Mouse (Mus musculus): Measurements from ENCODE around the gene Tead2. TPM values are rescaled to one million over a fixed set of nuclear protein-coding genes. Genes with fewer than 3 reads are reported as not detected.

The Tead2 gene
- polyA plus RNA-seq, 1 experiment = 0.06 TPM

- Histone ChIP-seq H3K4me3 (replicated peaks) (no peak overlapping the region), H3K36me3 (ENCODE audit: control insufficient read depth) (no peaks in the 10 kb centered on the region; the same call in 1 of the 2 replicates), H3K9me3 (ENCODE audit: control insufficient read depth, low read length) (no peaks in the 10 kb centered on the region), H3K4me1 (ENCODE audit: control insufficient read depth) (peaks cover 20% of the 10 kb centered on the region), H3K27me3 (ENCODE audit: control insufficient read depth) (peaks cover 4% of the 10 kb centered on the region; the same call in 1 of the 2 replicates)
- TF ChIP-seq GATA1 (IDR thresholded peaks at IDR 0.05; ENCODE audit: low read length) (no peak), TAL1 (IDR thresholded peaks at IDR 0.05; ENCODE audit: low read length) (no peak)
Measured at GRCm38 (mm10) chr7:45229459-45230203, 14.1 kb downstream of the Tead2 start.

DNA sequence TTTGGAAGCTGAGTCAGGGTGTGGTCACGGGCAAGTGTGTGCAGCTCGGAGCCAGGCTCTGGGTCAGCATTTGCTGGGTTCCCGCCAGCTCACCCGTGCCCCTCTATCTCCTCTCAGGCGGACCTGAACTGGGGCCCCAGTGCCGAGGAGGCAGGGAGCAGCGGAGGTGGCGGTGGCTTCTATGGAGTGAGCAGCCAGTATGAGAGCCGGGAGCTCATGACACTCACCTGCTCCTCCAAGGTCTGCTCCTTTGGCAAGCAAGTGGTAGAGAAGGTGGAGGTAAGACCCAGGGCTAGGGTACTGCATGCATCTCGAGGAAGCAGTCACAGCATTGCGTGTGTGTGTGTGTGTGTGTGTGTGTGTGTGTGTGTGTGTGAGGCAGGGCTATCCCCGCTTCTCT lies 15.6 kb downstream of the Tead2 start:
- H3K4me1 ChIP-seq (ENCODE audit: control insufficient read depth) = peaks cover 30% of the 10 kb centered on the region
- TF ChIP-seq GATA1 (IDR thresholded peaks at IDR 0.05; ENCODE audit: low read length) = no peak
- no peak for TF ChIP-seq TAL1 (IDR thresholded peaks at IDR 0.05; ENCODE audit: low read length)
- H3K4me3 ChIP-seq (replicated peaks) = no peak overlapping the region
- no peaks in the 10 kb centered on the region; the same call in 1 of the 2 replicates for H3K36me3 ChIP-seq (ENCODE audit: control insufficient read depth)
- H3K9me3 ChIP-seq (ENCODE audit: control insufficient read depth, low read length) = no peaks in the 10 kb centered on the region
- H3K27me3 ChIP-seq (ENCODE audit: control insufficient read depth) = peaks cover 12% of the 10 kb centered on the region; the same call in 1 of the 2 replicates

- no peaks in the 10 kb centered on the region for H3K9me3 ChIP-seq (ENCODE audit: control insufficient read depth, low read length)
- H3K36me3 ChIP-seq (ENCODE audit: control insufficient read depth) = no peaks in the 10 kb centered on the region; the same call in 1 of the 2 replicates
- H3K27me3 ChIP-seq (ENCODE audit: control insufficient read depth) = peaks cover 12% of the 10 kb centered on the region; the same call in 1 of the 2 replicates
- no peak for TF ChIP-seq GATA1 (IDR thresholded peaks at IDR 0.05; ENCODE audit: low read length)
- no peak for TF ChIP-seq TAL1 (IDR thresholded peaks at IDR 0.05; ENCODE audit: low read length)
- peaks cover 30% of the 10 kb centered on the region for H3K4me1 ChIP-seq (ENCODE audit: control insufficient read depth)
- H3K4me3 ChIP-seq (replicated peaks) = no peak overlapping the region
Measured at GRCm38 (mm10) chr7:45231941-45232340, 16.4 kb downstream of the Tead2 start.

DNA sequence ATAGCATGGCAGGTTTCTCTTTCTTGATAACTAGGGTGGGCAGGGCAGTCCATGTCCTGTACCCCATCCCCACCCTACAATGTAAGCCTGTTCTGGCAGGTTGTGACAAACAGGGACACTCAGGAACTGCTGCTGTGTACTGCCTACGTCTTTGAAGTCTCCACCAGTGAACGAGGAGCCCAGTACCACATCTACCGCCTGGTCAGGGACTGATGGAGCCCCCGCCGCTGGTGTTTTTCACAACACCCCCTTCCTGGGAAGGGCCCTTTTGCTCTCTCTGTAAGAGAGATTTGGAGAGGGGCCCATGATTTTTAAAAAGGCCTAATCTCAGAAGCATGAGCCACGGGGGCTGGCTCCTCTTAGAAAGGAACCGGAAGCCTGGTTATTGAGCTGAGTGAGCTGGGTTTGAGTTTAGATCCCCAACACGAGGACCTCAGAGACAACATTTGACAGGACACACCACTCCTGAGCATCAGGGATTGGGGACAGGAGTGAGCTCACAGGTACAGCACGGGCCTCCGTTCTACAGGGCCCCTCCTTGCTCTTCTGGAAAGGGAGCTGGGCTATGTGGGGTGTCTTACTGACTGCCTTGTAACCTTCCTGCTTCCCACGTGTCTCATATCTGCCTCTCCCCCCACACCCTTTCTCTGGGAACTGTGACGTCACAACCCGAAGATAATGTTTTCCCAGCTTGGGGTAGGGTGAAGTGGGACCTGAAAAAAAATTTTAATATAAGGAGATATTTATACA lies 17.3 kb downstream of the Tead2 start:
- H3K4me3 ChIP-seq (replicated peaks) = no peak overlapping the region
- TF ChIP-seq TAL1 (IDR thresholded peaks at IDR 0.05; ENCODE audit: low read length) = no peak
- no peak for TF ChIP-seq GATA1 (IDR thresholded peaks at IDR 0.05; ENCODE audit: low read length)
- no peaks in the 10 kb centered on the region; the same call in 1 of the 2 replicates for H3K36me3 ChIP-seq (ENCODE audit: control insufficient read depth)
- no peaks in the 10 kb centered on the region for H3K9me3 ChIP-seq (ENCODE audit: control insufficient read depth, low read length)
- H3K4me1 ChIP-seq (ENCODE audit: control insufficient read depth) = peaks cover 33% of the 10 kb centered on the region
- peaks cover 12% of the 10 kb centered on the region; the same call in 1 of the 2 replicates for H3K27me3 ChIP-seq (ENCODE audit: control insufficient read depth)

- H3K4me1 ChIP-seq (ENCODE audit: control insufficient read depth) = peaks cover 41% of the 10 kb centered on the region
- H3K27me3 ChIP-seq (ENCODE audit: control insufficient read depth) = peaks cover 12% of the 10 kb centered on the region; the same call in 1 of the 2 replicates
- no peak for TF ChIP-seq TAL1 (IDR thresholded peaks at IDR 0.05; ENCODE audit: low read length)
- TF ChIP-seq GATA1 (IDR thresholded peaks at IDR 0.05; ENCODE audit: low read length) = no peak
- H3K36me3 ChIP-seq (ENCODE audit: control insufficient read depth) = no peaks in the 10 kb centered on the region
- H3K4me3 ChIP-seq (replicated peaks) = no peak overlapping the region
- H3K9me3 ChIP-seq (ENCODE audit: control insufficient read depth, low read length) = no peaks in the 10 kb centered on the region
Measured at GRCm38 (mm10) chr7:45233580-45234332, 18.2 kb downstream of the Tead2 start.

DNA sequence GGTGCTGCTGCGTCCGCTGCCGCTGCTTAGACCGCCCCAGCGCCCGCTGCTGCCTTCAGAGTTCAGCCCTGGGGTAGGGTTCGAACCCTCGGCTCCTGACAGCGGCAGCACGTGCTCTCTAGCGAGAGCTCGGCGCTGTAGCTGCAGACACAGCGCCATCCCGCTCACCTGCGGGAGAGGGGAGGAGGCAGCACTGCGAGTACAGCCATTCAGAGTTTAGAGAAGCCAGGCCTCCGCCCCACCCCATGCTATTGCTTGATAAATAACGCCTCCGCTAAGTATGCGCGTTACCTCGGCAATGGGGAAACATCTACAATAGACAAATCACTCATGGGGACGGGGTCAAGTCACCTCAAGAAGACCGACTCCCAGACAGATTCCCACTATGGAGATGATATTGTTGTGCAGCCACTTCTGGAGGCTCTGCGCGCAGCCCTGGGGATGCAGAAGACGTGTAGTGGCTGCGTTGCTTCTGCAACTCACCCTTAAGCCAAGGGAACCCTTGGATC lies 18.8 kb downstream of the Tead2 start:
- H3K4me1 ChIP-seq (ENCODE audit: control insufficient read depth) = peaks cover 48% of the 10 kb centered on the region
- H3K36me3 ChIP-seq (ENCODE audit: control insufficient read depth) = no peaks in the 10 kb centered on the region
- peaks cover 12% of the 10 kb centered on the region; the same call in 1 of the 2 replicates for H3K27me3 ChIP-seq (ENCODE audit: control insufficient read depth)
- H3K9me3 ChIP-seq (ENCODE audit: control insufficient read depth, low read length) = no peaks in the 10 kb centered on the region
- no peak overlapping the region for H3K4me3 ChIP-seq (replicated peaks)
- TF ChIP-seq GATA1 (IDR thresholded peaks at IDR 0.05; ENCODE audit: low read length) = no peak
- TF ChIP-seq TAL1 (IDR thresholded peaks at IDR 0.05; ENCODE audit: low read length) = no peak

DNA sequence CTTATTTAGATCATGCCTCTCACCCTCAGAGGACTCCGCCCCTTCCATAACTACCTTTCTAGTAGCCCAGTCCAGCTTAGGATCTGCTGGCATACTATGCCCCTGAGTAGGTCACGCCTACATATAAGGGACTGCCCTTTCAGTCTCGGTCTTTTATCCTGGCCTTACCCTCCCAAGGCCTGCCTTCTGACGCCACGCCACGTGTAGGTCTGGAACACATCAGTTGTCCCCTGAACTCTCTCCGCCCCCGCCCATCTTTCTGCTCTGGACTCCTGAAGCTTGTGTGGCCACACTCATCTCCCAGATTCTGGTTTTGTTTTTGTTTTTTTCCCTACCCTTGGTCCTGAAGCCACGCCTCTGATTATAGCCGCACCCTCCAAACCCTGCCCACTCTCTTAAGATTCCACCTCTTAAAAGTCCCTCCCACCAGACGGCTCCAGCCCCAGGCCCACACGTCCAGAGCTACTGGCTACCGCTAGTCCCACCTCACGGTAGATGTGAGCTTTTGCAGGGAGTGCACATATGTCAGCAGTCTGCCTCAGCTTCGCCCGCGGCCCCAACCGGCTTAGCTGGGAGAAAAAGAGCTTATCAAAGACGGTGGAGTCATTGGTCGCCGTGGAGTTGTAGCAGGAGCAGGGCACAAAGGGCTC lies 19.5 kb downstream of the Tead2 start:
- no peaks in the 10 kb centered on the region for H3K36me3 ChIP-seq (ENCODE audit: control insufficient read depth)
- H3K4me3 ChIP-seq (replicated peaks) = peak overlapping the region; percentile 8
- H3K9me3 ChIP-seq (ENCODE audit: control insufficient read depth, low read length) = no peaks in the 10 kb centered on the region
- TF ChIP-seq GATA1 (IDR thresholded peaks at IDR 0.05; ENCODE audit: low read length) (no peak), TAL1 (IDR thresholded peaks at IDR 0.05; ENCODE audit: low read length) (no peak)
- peaks cover 48% of the 10 kb centered on the region for H3K4me1 ChIP-seq (ENCODE audit: control insufficient read depth)
- H3K27me3 ChIP-seq (ENCODE audit: control insufficient read depth) = peaks cover 12% of the 10 kb centered on the region; the same call in 1 of the 2 replicates

GRCm38 (mm10) chr7:45235656-45236180 lies 20.2 kb downstream of the Tead2 start:
- H3K27me3 ChIP-seq (ENCODE audit: control insufficient read depth) = peaks cover 15% of the 10 kb centered on the region
- H3K4me1 ChIP-seq (ENCODE audit: control insufficient read depth) = peaks cover 50% of the 10 kb centered on the region
- H3K9me3 ChIP-seq (ENCODE audit: control insufficient read depth, low read length) = no peaks in the 10 kb centered on the region
- no peak for TF ChIP-seq GATA1 (IDR thresholded peaks at IDR 0.05; ENCODE audit: low read length)
- H3K4me3 ChIP-seq (replicated peaks) = no peak overlapping the region
- no peaks in the 10 kb centered on the region for H3K36me3 ChIP-seq (ENCODE audit: control insufficient read depth)
